Mouse (Mus musculus) common myeloid progenitor, adult 5-6 weeks (primary cell): Measurements from ENCODE around the gene Trim6. TPM values are rescaled to one million over a fixed set of nuclear protein-coding genes. Genes with fewer than 3 reads are reported as not detected.

ENCODE experiments used
- total RNA-seq: library from RNA; stranded (forward); fragments of 200-1000, 187-1606 nt; gene quantifications from 2 replicates; pipeline ENCODE4 v1.2.3, GENCODE M21; 2017

Gene Trim6
- total RNA-seq, 1 experiment from 2014 or later: 3.0 TPM

Other genes starting within 250 kb of the Trim6 start
- gene Olfr635, start 247.6 kb upstream of the Trim6 start, total RNA-seq: not detected in 2 replicates
- gene Olfr638, start 220.0 kb upstream of the Trim6 start, total RNA-seq: not detected in 2 replicates
- gene Olfr639, start 201.5 kb upstream of the Trim6 start, total RNA-seq: not detected in 2 replicates
- gene Olfr640, start 193.2 kb upstream of the Trim6 start, total RNA-seq: not detected in 2 replicates
- gene Olfr641, start 183.3 kb upstream of the Trim6 start, total RNA-seq: not detected in 2 replicates
- gene Olfr642, start 166.1 kb upstream of the Trim6 start, total RNA-seq: not detected in 2 replicates
- not detected in 2 replicates for gene 4930516K23Rik, start 157.3 kb upstream of the Trim6 start, total RNA-seq
- not detected in 2 replicates for gene Olfr644, start 146.9 kb upstream of the Trim6 start, total RNA-seq
- gene Olfr645, start 133.3 kb upstream of the Trim6 start, total RNA-seq: not detected in 2 replicates
- not detected in 2 replicates for gene Olfr646, start 113.9 kb upstream of the Trim6 start, total RNA-seq
- gene Ubqln5, start 89.0 kb upstream of the Trim6 start, total RNA-seq: not detected in 2 replicates
- gene Olfr643, start 81.4 kb upstream of the Trim6 start, total RNA-seq: not detected in 2 replicates
- gene Ubqln3, start 75.5 kb upstream of the Trim6 start, total RNA-seq: not detected in 2 replicates
- gene Ubqlnl, start 68.2 kb upstream of the Trim6 start, total RNA-seq: 0.05 TPM in 1 of 2 replicates, not detected in the other
- gene Olfm5, start 54.0 kb upstream of the Trim6 start, total RNA-seq: not detected in 2 replicates
- not detected in 2 replicates for gene Olfr648, start 35.4 kb upstream of the Trim6 start, total RNA-seq
- gene Olfr649, start 22.8 kb upstream of the Trim6 start, total RNA-seq: not detected in 2 replicates
- 23.9 and 26.9 TPM in 2 replicates for gene Trim34a, start 25.7 kb downstream of the Trim6 start, total RNA-seq
- 6.3 and 8.4 TPM in 2 replicates for gene Trim5, start 69.3 kb downstream of the Trim6 start, total RNA-seq
- gene Trim12a, start 96.7 kb downstream of the Trim6 start, total RNA-seq: 62.4 and 67.9 TPM in 2 replicates
- gene Trim34b, start 110.7 kb downstream of the Trim6 start, total RNA-seq: 0.58 and 3.4 TPM in 2 replicates
- 25.4 and 31.8 TPM in 2 replicates for gene Trim12c, start 134.6 kb downstream of the Trim6 start, total RNA-seq
- gene Trim30b, start 151.1 kb downstream of the Trim6 start, total RNA-seq: 0.53 and 1.6 TPM in 2 replicates
- 0.27 and 1.5 TPM in 2 replicates for gene Trim30c, start 182.0 kb downstream of the Trim6 start, total RNA-seq
- gene Trim30a, start 246.4 kb downstream of the Trim6 start, total RNA-seq: 35.5 and 36.2 TPM in 2 replicates